Mouse (Mus musculus) B cell, adult 2 months (primary cell): ENCODE measurements around the gene Cisd1.

Experiments
- DNase-seq, 2 experiments: peaks; one replicate each; pipeline ENCODE4 v3.0.0; 2022

Gene Cisd1

GRCm38 (mm10) chr10:71326789-71327188, 18.0 kb downstream of the Cisd1 start:
- DNase-seq: peak; percentile 78 to 79

DNA sequence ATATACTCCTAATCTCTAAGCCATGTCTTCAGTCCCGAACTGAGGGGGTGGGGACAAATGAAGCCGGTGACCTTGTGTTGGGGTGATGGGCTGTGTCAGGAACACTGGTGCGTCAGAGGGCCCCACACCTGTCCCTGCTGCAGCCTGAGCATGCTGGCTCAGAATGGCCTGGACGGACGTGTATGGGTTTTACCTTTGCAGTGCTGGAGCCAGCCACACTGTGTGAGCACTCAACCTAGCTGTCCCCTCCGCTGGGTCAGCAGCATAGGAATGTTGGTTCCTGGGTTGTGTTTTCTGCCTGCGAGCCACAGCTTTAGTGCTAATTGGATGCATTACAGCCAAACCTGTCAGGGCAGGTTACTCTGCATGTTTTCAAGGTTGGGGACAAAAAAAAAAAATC, 18.6 kb downstream of the Cisd1 start:
- no peak for DNase-seq

GRCm38 (mm10) chr10:71323669-71324068, 21.1 kb downstream of the Cisd1 start:
- DNase-seq: no peak

DNA sequence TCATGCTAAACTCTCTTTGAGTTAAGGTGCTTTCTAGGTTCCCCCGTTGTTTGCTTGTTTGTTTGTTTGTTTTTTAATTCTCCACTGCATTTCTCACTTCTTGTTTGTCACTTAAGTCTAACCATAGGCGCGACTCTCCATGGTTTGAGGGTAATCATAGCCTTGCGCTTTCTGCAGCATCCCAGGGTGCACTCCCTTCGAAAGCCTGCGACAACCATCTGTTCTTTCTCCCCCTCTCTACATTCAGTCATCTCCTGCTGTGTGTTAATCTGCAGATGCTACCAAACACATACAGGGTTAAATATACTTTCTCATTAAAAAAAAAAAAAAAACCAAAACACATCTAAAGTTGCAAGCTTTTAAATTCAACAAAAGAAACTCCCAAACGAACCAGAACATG, 28.3 kb downstream of the Cisd1 start:
- no peak for DNase-seq

DNA sequence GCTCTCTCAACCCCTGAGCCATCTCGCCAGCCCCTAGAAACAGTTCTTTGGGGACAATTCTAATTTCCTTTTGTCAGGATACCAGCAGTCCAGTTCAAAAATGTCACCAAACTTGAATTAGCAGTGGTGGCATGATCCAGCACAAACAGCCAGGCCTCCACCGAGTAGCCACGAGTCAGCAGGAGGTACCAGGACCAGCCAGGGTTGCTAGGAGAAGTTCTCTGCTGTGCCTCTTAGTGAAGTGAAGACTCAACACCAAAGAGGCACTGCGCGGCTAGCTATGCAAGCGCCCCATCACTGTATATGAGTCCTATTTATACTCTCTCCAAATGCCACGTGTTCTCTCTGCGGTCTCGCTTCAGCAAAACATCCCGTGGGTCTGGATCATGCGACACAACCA, 28.7 kb downstream of the Cisd1 start:
- no peak for DNase-seq

DNA sequence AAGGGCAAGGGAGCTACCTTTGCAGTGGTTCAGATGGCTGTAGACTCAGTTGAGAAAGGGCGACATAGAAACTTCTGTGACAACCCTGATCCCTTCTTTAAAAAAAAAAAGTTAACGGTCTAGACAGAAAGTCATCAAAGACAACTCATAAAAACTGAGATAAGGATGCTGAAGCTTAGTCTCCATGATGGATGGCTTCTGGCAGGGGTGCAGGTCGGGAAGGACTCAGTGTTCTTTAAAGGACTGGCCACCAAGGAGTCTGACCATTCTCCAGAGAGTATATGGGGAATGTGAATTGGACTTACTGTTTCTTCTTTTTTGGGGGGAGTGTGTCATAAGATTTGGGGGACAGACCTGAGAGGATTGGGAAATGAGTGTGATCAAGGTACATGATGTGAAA, 30.2 kb downstream of the Cisd1 start:
- DNase-seq: no peak

- DNase-seq: no peak
Observed at GRCm38 (mm10) chr10:71310288-71310687, 34.5 kb downstream of the Cisd1 start.

- DNase-seq: peak; percentile 43 to 52
Observed at GRCm38 (mm10) chr10:71308199-71308598, 36.6 kb downstream of the Cisd1 start.

DNA sequence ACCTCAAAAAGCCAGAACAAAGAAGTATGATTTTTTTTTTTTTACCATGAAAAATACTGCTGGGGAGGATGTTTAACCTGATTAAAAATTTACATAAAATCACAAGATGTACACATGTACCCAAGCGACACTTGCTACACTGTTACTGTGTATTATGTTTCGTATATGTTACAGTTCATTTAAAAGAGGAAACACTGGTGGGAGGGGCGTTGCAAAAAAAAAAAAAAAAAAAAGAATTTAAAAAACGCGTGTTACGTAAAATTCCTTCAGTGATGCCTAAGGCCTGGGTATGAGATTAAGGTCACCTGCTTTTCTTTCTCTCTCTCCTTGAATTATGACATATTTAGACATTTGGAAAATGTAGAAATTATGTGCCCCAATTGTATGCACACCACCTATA, 38.0 kb downstream of the Cisd1 start:
- no peak for DNase-seq

- DNase-seq: peak; percentile 72 to 75
Observed at GRCm38 (mm10) chr10:71306190-71306589, 38.6 kb downstream of the Cisd1 start.

DNA sequence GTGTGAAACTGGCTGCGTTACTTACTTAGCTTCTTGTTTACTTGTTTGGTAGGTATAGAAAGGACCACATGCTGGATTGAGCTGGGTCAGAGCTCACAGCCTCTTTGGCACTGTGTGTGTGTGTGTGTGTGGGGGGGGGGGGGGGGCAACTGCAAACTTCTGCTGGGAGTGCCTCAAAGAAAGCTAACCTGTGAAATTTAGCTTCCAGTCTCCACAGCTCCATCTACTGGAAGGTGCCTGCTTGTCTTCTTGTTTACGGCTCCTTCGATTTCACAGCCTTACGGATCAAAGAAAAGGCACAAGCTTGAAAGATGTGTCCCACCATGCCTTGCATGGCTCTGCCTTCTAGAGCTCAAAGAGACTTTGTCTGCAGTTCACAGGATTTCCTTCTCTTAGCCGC, 42.3 kb downstream of the Cisd1 start:
- peak in 1 of 2 experiments; percentile 29 for DNase-seq

- DNase-seq: no peak
Observed at GRCm38 (mm10) chr10:71300161-71300560, 44.6 kb downstream of the Cisd1 start.

GRCm38 (mm10) chr10:71293245-71293644, 51.5 kb downstream of the Cisd1 start:
- no peak for DNase-seq

- DNase-seq: no peak
Observed at GRCm38 (mm10) chr10:71292254-71292653, 52.5 kb downstream of the Cisd1 start.

GRCm38 (mm10) chr10:71291801-71292200, 53.0 kb downstream of the Cisd1 start:
- DNase-seq: no peak

DNA sequence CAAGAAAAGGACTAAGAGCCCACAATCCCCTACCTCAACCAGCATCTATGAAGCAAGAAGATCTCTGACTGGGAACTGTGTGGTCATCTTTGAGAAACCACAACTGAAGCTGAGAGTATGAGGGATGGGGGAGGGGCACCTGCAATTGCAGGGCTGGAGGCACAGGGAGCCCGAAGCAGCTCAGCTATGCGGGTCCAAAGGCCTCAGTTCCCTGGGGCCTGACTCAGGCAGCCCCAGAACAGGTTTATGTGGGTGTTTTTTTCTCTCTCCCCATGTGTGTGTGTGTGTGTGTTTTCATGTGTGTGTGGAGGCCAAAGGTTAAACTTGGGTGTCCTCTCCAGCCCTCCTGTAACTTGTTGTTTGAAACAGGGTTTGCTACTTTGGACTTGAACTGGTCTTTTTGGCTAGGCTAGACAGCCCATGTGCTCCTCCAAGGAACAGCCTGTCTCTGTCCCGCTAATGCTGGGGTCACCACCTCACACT, 53.5 kb downstream of the Cisd1 start:
- DNase-seq: no peak

DNA sequence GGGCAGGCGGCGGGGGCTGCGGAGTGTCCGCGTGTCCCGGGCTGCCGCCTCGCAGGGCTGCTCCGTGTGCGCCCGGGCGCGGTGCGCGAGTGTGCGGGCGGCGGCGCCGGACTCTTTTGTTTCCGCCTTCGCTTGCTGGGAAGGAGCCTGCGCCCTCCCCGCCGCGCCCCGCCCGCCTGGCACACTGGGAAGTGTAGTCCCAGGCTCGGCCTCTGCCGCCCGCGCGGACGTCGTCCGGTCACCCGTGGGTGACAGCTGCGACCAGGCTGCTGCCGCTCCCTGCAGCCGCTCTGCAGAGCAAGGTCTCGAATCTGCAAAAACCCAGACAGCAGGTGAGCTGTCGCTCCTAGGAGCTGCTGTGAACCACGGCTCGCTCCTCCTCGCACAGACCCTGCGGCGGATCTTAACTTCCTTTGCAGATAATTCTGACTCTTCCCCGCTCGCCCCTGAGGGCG, 59.6 kb downstream of the Cisd1 start, which contains the start of gene Ube2d1:
TSS of gene Ube2d1 (minus strand) at position 137 of the 455 bp plus-strand sequence.
- peak; percentile 80 to 81 for DNase-seq

DNA sequence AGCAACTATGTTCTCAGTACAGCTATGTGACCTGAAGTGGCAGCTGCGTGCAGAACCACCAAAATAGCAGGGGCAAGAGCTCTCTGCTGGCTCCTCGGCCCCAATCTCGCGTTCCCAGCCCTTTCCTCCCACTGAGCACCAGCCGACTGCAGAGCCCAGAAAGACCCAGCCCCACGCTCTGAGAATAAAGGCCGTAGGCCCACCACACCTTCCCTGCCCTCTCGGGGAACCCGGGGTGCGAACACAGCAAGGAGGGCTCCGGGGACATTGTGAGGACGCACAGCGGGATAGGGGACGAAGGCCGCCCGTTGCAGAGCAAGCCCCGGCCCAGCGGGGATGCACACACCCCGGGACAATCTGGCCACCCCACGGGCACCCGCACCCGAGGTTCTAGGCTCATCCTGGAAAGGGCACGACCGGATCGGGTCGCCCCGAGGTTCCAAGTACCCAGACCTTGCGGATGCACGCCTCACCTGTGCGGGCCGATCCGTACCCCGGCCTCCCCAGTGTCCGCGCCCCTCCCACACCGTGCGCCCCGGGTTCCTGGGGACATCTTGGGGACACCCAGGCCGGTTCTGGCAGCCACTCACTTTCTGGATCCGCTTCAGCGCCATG, 60.1 kb downstream of the Cisd1 start:
- peak in 1 of 2 experiments; percentile 23 for DNase-seq

GRCm38 (mm10) chr10:71284131-71284510, 60.6 kb downstream of the Cisd1 start:
- DNase-seq: no peak
